In the genomic region with DNA sequence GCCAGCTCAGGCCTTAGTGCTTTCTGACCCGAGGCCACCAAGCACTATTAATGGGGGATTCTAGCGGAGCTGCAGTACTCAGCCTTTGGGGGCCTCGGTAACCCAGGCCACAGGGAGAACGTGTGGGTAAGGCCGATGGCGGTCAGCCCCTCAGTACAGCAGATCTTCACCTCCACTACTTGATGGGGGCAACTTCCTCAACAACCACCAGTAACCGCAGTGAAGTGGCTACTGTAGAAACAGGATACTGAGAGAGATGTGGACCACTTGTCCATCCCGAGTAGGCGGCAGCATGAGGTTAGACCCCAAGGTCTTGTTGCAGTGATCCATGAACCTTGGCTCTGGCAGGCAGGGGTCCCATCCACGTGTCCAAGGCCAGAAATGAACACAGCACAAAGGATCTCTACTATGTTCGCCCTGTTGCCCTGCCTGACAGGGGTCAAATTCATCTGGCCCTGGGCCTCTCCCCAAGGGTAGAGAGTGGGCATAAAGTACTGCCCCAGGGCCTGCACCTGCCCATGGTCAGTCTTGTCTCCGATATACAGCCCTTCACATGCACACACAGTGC, we compare ENCODE assay signal across 8 mouse cellular contexts.
DNase-seq lines count a peak whose midpoint lies in the region; ATAC-seq and TF ChIP-seq lines count a peak whose summit lies in the region.

No protein-coding gene starts in this region.

- peak overlapping the region; percentile 60 for H3K9ac ChIP-seq in liver, embryonic 12.5 days
- no peak overlapping the region for H3K9ac ChIP-seq in stomach, embryonic 15.5 days

- 62% methylated on average over 12 of the region's 12 CpGs for WGBS in cerebellum, adult 2 months
- WGBS in thymus, adult 2 months = 40% methylated on average over 12 of the region's 12 CpGs
- 28% methylated on average over 12 of the region's 12 CpGs for WGBS in liver, embryonic 12.5 days (ENCODE audit: insufficient replicate concordance)
- WGBS in stomach, embryonic 15.5 days = 42% methylated on average over 12 of the region's 12 CpGs

- H3K4me3 ChIP-seq in cerebellum, adult 2 months (replicated peaks; ENCODE audit: insufficient read depth, low read depth, low read length) = no peak overlapping the region
- peak overlapping the region; percentile 62 for H3K4me3 ChIP-seq in thymus, adult 2 months (ENCODE audit: control insufficient read depth, insufficient read depth, low read length)
- peak overlapping the region; percentile 50 for H3K4me3 ChIP-seq in liver, embryonic 12.5 days
- H3K4me3 ChIP-seq in stomach, embryonic 15.5 days (replicated peaks) = peak overlapping the region; percentile 54

- TF ChIP-seq POLR2A in cerebellum, adult 2 months (IDR thresholded peaks at IDR 0.05; ENCODE audit: borderline replicate concordance, insufficient read depth, low read length) = no peak
- TF ChIP-seq POLR2A in thymus, adult 2 months (IDR thresholded peaks at IDR 0.05; ENCODE audit: control insufficient read depth, extremely low read depth, insufficient read depth, low read length, poor library complexity) = no peak

- H3K4me1 ChIP-seq in cerebellum, adult 2 months (ENCODE audit: control insufficient read depth, insufficient read depth, low read length) = peaks cover 59% of the 10 kb centered on the region
- peaks cover 15% of the 10 kb centered on the region for H3K4me1 ChIP-seq in thymus, adult 2 months (replicated peaks; ENCODE audit: control insufficient read depth, insufficient read depth, low read length)
- peaks cover 35% of the 10 kb centered on the region for H3K4me1 ChIP-seq in liver, embryonic 12.5 days
- H3K4me1 ChIP-seq in stomach, embryonic 15.5 days = peaks cover 42% of the 10 kb centered on the region

- ATAC-seq in cerebellum, adult (ENCODE audit: insufficient number of reproducible peaks, low FRiP score, low TSS enrichment) = no peak
- ATAC-seq in liver, embryonic 12.5 days = no peak
- ATAC-seq in stomach, embryonic 15.5 days (ENCODE audit: insufficient read depth, low FRiP score, low read depth) = no peak

- H3K36me3 ChIP-seq in thymus, adult 2 months (ENCODE audit: control insufficient read depth, insufficient read depth, low read length) = peaks cover 4% of the 10 kb centered on the region
- peaks cover 15% of the 10 kb centered on the region for H3K36me3 ChIP-seq in liver, embryonic 12.5 days
- H3K36me3 ChIP-seq in stomach, embryonic 15.5 days = peaks cover 6% of the 10 kb centered on the region

- DNase-seq in cerebellum, adult 2 months = peak in 1 of 2 experiments; percentile 56
- no peak for DNase-seq in thymus, adult 2 months
- DNase-seq in thymus, postnatal 36 days = no peak
- DNase-seq in layer of hippocampus, adult 9-10 months (ENCODE audit: low spot score) = no peak
- DNase-seq in right cerebral cortex, postnatal 36 days (ENCODE audit: low spot score in 2 of 2) = no peak

- H3K27ac ChIP-seq in cerebellum, adult 2 months (ENCODE audit: insufficient read depth, low read length) = peak overlapping the region; percentile 41
- no peak overlapping the region for H3K27ac ChIP-seq in thymus, adult 2 months (ENCODE audit: control insufficient read depth, insufficient read depth, low read length)
- H3K27ac ChIP-seq in liver, embryonic 12.5 days = peak overlapping the region; percentile 66
- H3K27ac ChIP-seq in stomach, embryonic 15.5 days = peak overlapping the region; percentile 96

- H3K9me3 ChIP-seq in liver, embryonic 12.5 days (replicated peaks) = no peaks in the 10 kb centered on the region
- no peaks in the 10 kb centered on the region for H3K9me3 ChIP-seq in stomach, embryonic 15.5 days

- no peak for TF ChIP-seq CTCF in cerebellum, adult 2 months (IDR thresholded peaks at IDR 0.05; ENCODE audit: borderline replicate concordance, insufficient read depth, low read depth, low read length)
- no peak for TF ChIP-seq CTCF in thymus, adult 2 months (IDR thresholded peaks at IDR 0.05; ENCODE audit: borderline replicate concordance, control insufficient read depth, extremely low read depth, insufficient read depth, low read length, poor library complexity)

- H3K27me3 ChIP-seq in cerebellum, adult 2 months (ENCODE audit: control insufficient read depth, insufficient read depth, low read length) = no peaks in the 10 kb centered on the region
- no peaks in the 10 kb centered on the region for H3K27me3 ChIP-seq in thymus, adult 2 months (ENCODE audit: control insufficient read depth, insufficient read depth, low read length)
- H3K27me3 ChIP-seq in liver, embryonic 12.5 days (replicated peaks) = peaks cover 56% of the 10 kb centered on the region
- H3K27me3 ChIP-seq in stomach, embryonic 15.5 days (replicated peaks) = no peaks in the 10 kb centered on the region

- peak overlapping the region; percentile 79 for H3K4me2 ChIP-seq in liver, embryonic 12.5 days
- peak overlapping the region; percentile 93 for H3K4me2 ChIP-seq in stomach, embryonic 15.5 days
